Mouse (Mus musculus) lung, adult 2 months (tissue): ENCODE data around the gene Ms4a10.
A peak's percentile ranks its signal among the peaks of the same experiment; 100 is the strongest.

Experiments
- CTCF ChIP-seq: fragments of 200-500 bp; IDR thresholded peaks from 2 replicates; pipeline ENCODE4 v1.5.1; 2011; ENCODE audit warnings: mild to moderate bottlenecking, low read length, control low read depth; ENCODE audit not compliant: insufficient read depth
- POLR2A ChIP-seq: fragments of 200-500 bp; IDR thresholded peaks from 2 replicates; pipeline ENCODE4 v1.6.1; 2011; ENCODE audit warnings: low read depth, mild to moderate bottlenecking, control low read depth, low read length, borderline replicate concordance; ENCODE audit errors: extremely low read depth

GRCm38 (mm10) chr19:10983146-10983545, 8.7 kb upstream of the Ms4a10 start:
- TF ChIP-seq CTCF, result peak; percentile 67
- no peak for TF ChIP-seq POLR2A
